Mouse (Mus musculus): ENCODE results near the gene Sept8. TPM values are rescaled to one million over a fixed set of nuclear protein-coding genes. Genes with fewer than 3 reads are reported as not detected.
A peak's percentile ranks its signal among the peaks of the same experiment; 100 is the strongest.

Gene Sept8
- polyA plus RNA-seq, 1 experiment from 2014 or later = 33.8 TPM

GRCm38 (mm10) chr11:53531578-53532230 lies 12.6 kb downstream of the Sept8 start:
- WGBS = 88% methylated on average over 10 of the region's 10 CpGs
- peaks cover 9% of the 10 kb centered on the region for H3K4me1 ChIP-seq (ENCODE audit: control insufficient read depth, insufficient read depth, low read length)
- no peak overlapping the region for H3K27ac ChIP-seq (ENCODE audit: low read length)
- H3K4me2 ChIP-seq (ENCODE audit: low read depth, low read length) = no peak overlapping the region
- no peak overlapping the region for H3K9ac ChIP-seq (ENCODE audit: low read length)
- no peaks in the 10 kb centered on the region for H3K9me3 ChIP-seq (replicated peaks; ENCODE audit: control insufficient read depth, low read length)
- no peaks in the 10 kb centered on the region for H3K27me3 ChIP-seq (ENCODE audit: control insufficient read depth, insufficient read depth, low read length)
- ATAC-seq (ENCODE audit: insufficient read depth, low FRiP score) = no peak
- H3K36me3 ChIP-seq (ENCODE audit: control insufficient read depth, insufficient read depth, low read length) = 0 out of 2 replicates have a peak, but pooled peaks cover 8% of the 10 kb centered on the region
- no peak overlapping the region for H3K4me3 ChIP-seq (replicated peaks; ENCODE audit: low read length)

GRCm38 (mm10) chr11:53532231-53532620 lies 13.2 kb downstream of the Sept8 start:
- WGBS = 96% methylated on average over 1 of the region's 1 CpGs
- H3K9me3 ChIP-seq (replicated peaks; ENCODE audit: control insufficient read depth, low read length) = no peaks in the 10 kb centered on the region
- H3K36me3 ChIP-seq (ENCODE audit: control insufficient read depth, insufficient read depth, low read length) = peaks cover 12% of the 10 kb centered on the region
- no peaks in the 10 kb centered on the region for H3K27me3 ChIP-seq (ENCODE audit: control insufficient read depth, insufficient read depth, low read length)
- H3K27ac ChIP-seq (ENCODE audit: low read length) = no peak overlapping the region
- no peak for ATAC-seq (ENCODE audit: insufficient read depth, low FRiP score)
- no peak overlapping the region for H3K4me2 ChIP-seq (ENCODE audit: low read depth, low read length)
- peaks cover 9% of the 10 kb centered on the region for H3K4me1 ChIP-seq (ENCODE audit: control insufficient read depth, insufficient read depth, low read length)
- H3K4me3 ChIP-seq (replicated peaks; ENCODE audit: low read length) = no peak overlapping the region
- no peak overlapping the region for H3K9ac ChIP-seq (ENCODE audit: low read length)

- Histone ChIP-seq H3K4me2 (ENCODE audit: low read depth, low read length) (no peak overlapping the region), H3K4me3 (replicated peaks; ENCODE audit: low read length) (no peak overlapping the region), H3K4me1 (ENCODE audit: control insufficient read depth, insufficient read depth, low read length) (no peaks in the 10 kb centered on the region), H3K9ac (ENCODE audit: low read length) (no peak overlapping the region), H3K36me3 (ENCODE audit: control insufficient read depth, insufficient read depth, low read length) (peaks cover 21% of the 10 kb centered on the region), H3K27ac (ENCODE audit: low read length) (no peak overlapping the region), H3K9me3 (replicated peaks; ENCODE audit: control insufficient read depth, low read length) (no peaks in the 10 kb centered on the region), H3K27me3 (ENCODE audit: control insufficient read depth, insufficient read depth, low read length) (no peaks in the 10 kb centered on the region)
- whole genome bisulfite sequencing = 73% methylated on average over 15 of the region's 15 CpGs
- ATAC-seq (ENCODE audit: insufficient read depth, low FRiP score) = no peak
Observed at GRCm38 (mm10) chr11:53539002-53539491, 20.0 kb downstream of the Sept8 start.

- Histone ChIP-seq H3K4me3 (replicated peaks; ENCODE audit: low read length) (no peak overlapping the region), H3K4me1 (ENCODE audit: control insufficient read depth, insufficient read depth, low read length) (no peaks in the 10 kb centered on the region), H3K27ac (ENCODE audit: low read length) (no peak overlapping the region), H3K27me3 (ENCODE audit: control insufficient read depth, insufficient read depth, low read length) (no peaks in the 10 kb centered on the region), H3K36me3 (ENCODE audit: control insufficient read depth, insufficient read depth, low read length) (peaks cover 19% of the 10 kb centered on the region), H3K4me2 (ENCODE audit: low read depth, low read length) (no peak overlapping the region), H3K9ac (ENCODE audit: low read length) (no peak overlapping the region), H3K9me3 (replicated peaks; ENCODE audit: control insufficient read depth, low read length) (no peaks in the 10 kb centered on the region)
- no peak for ATAC-seq (ENCODE audit: insufficient read depth, low FRiP score)
- 92% methylated on average over 3 of the region's 3 CpGs for WGBS
Observed at GRCm38 (mm10) chr11:53540394-53540793, 21.3 kb downstream of the Sept8 start.

GRCm38 (mm10) chr11:53541222-53541621 lies 22.2 kb downstream of the Sept8 start:
- Histone ChIP-seq H3K4me1 (ENCODE audit: control insufficient read depth, insufficient read depth, low read length) (no peaks in the 10 kb centered on the region), H3K4me2 (ENCODE audit: low read depth, low read length) (no peak overlapping the region), H3K27ac (ENCODE audit: low read length) (no peak overlapping the region), H3K36me3 (ENCODE audit: control insufficient read depth, insufficient read depth, low read length) (peaks cover 15% of the 10 kb centered on the region), H3K4me3 (replicated peaks; ENCODE audit: low read length) (no peak overlapping the region), H3K9ac (ENCODE audit: low read length) (no peak overlapping the region), H3K27me3 (ENCODE audit: control insufficient read depth, insufficient read depth, low read length) (no peaks in the 10 kb centered on the region), H3K9me3 (replicated peaks; ENCODE audit: control insufficient read depth, low read length) (no peaks in the 10 kb centered on the region)
- ATAC-seq (ENCODE audit: insufficient read depth, low FRiP score) = no peak
- WGBS = 81% methylated on average over 11 of the region's 11 CpGs

GRCm38 (mm10) chr11:53543021-53543420 lies 24.0 kb downstream of the Sept8 start:
- Histone ChIP-seq H3K4me3 (replicated peaks; ENCODE audit: low read length) (no peak overlapping the region), H3K36me3 (ENCODE audit: control insufficient read depth, insufficient read depth, low read length) (0 out of 2 replicates have a peak, but pooled peaks cover 5% of the 10 kb centered on the region), H3K9ac (ENCODE audit: low read length) (no peak overlapping the region), H3K27me3 (ENCODE audit: control insufficient read depth, insufficient read depth, low read length) (no peaks in the 10 kb centered on the region), H3K27ac (ENCODE audit: low read length) (no peak overlapping the region), H3K4me2 (ENCODE audit: low read depth, low read length) (no peak overlapping the region), H3K9me3 (replicated peaks; ENCODE audit: control insufficient read depth, low read length) (no peaks in the 10 kb centered on the region), H3K4me1 (ENCODE audit: control insufficient read depth, insufficient read depth, low read length) (no peaks in the 10 kb centered on the region)
- no peak for ATAC-seq (ENCODE audit: insufficient read depth, low FRiP score)
- 63% methylated on average over 7 of the region's 7 CpGs for WGBS

- Histone ChIP-seq H3K4me1 (ENCODE audit: control insufficient read depth, insufficient read depth, low read length) (no peaks in the 10 kb centered on the region), H3K4me3 (replicated peaks; ENCODE audit: low read length) (no peak overlapping the region), H3K4me2 (ENCODE audit: low read depth, low read length) (no peak overlapping the region), H3K27me3 (ENCODE audit: control insufficient read depth, insufficient read depth, low read length) (no peaks in the 10 kb centered on the region), H3K36me3 (ENCODE audit: control insufficient read depth, insufficient read depth, low read length) (no peaks in the 10 kb centered on the region), H3K9me3 (replicated peaks; ENCODE audit: control insufficient read depth, low read length) (no peaks in the 10 kb centered on the region), H3K27ac (ENCODE audit: low read length) (no peak overlapping the region), H3K9ac (ENCODE audit: low read length) (no peak overlapping the region)
- no peak for ATAC-seq (ENCODE audit: insufficient read depth, low FRiP score)
- 51% methylated on average over 6 of the region's 6 CpGs for WGBS
Observed at GRCm38 (mm10) chr11:53546271-53546670, 27.2 kb downstream of the Sept8 start.

- Histone ChIP-seq H3K9me3 (replicated peaks; ENCODE audit: control insufficient read depth, low read length) (no peaks in the 10 kb centered on the region), H3K9ac (ENCODE audit: low read length) (no peak overlapping the region), H3K27ac (ENCODE audit: low read length) (no peak overlapping the region), H3K4me2 (ENCODE audit: low read depth, low read length) (no peak overlapping the region), H3K4me1 (ENCODE audit: control insufficient read depth, insufficient read depth, low read length) (no peaks in the 10 kb centered on the region), H3K4me3 (replicated peaks; ENCODE audit: low read length) (no peak overlapping the region), H3K27me3 (ENCODE audit: control insufficient read depth, insufficient read depth, low read length) (no peaks in the 10 kb centered on the region), H3K36me3 (ENCODE audit: control insufficient read depth, insufficient read depth, low read length) (no peaks in the 10 kb centered on the region)
- WGBS = 73% methylated on average over 6 of the region's 6 CpGs
- peak; percentile 61 for ATAC-seq (ENCODE audit: insufficient read depth, low FRiP score)
Observed at GRCm38 (mm10) chr11:53547566-53547965, 28.5 kb downstream of the Sept8 start.

GRCm38 (mm10) chr11:53548036-53548605 lies 29.1 kb downstream of the Sept8 start:
- no peak for ATAC-seq (ENCODE audit: insufficient read depth, low FRiP score)
- Histone ChIP-seq H3K27ac (ENCODE audit: low read length) (no peak overlapping the region), H3K36me3 (ENCODE audit: control insufficient read depth, insufficient read depth, low read length) (no peaks in the 10 kb centered on the region), H3K4me1 (ENCODE audit: control insufficient read depth, insufficient read depth, low read length) (no peaks in the 10 kb centered on the region), H3K4me2 (ENCODE audit: low read depth, low read length) (no peak overlapping the region), H3K9ac (ENCODE audit: low read length) (no peak overlapping the region), H3K9me3 (replicated peaks; ENCODE audit: control insufficient read depth, low read length) (no peaks in the 10 kb centered on the region), H3K27me3 (ENCODE audit: control insufficient read depth, insufficient read depth, low read length) (no peaks in the 10 kb centered on the region), H3K4me3 (replicated peaks; ENCODE audit: low read length) (no peak overlapping the region)
- WGBS = 81% methylated on average over 19 of the region's 19 CpGs

Data from stomach, embryonic 16.5 days (tissue).